Mouse (Mus musculus): ENCODE measurements around the gene Rac2.

The Rac2 gene

GRCm38 (mm10) chr15:78546060-78546459 is 26.5 kb downstream of the Rac2 start:
- DNase-seq (ENCODE audit: low spot score): no peak

GRCm38 (mm10) chr15:78544561-78545001 is 28.0 kb downstream of the Rac2 start, which contains the start of gene Sstr3:
Gene Sstr3, minus strand, starts transcription at chr15:78544685.
- DNase-seq (ENCODE audit: low spot score): no peak

GRCm38 (mm10) chr15:78544041-78544440 is 28.5 kb downstream of the Rac2 start:
- DNase-seq (ENCODE audit: low spot score): no peak

GRCm38 (mm10) chr15:78542767-78543303 is 29.7 kb downstream of the Rac2 start:
- DNase-seq (ENCODE audit: low spot score): no peak

- DNase-seq (ENCODE audit: low spot score): no peak
Observed at GRCm38 (mm10) chr15:78542098-78542766, 30.4 kb downstream of the Rac2 start.

GRCm38 (mm10) chr15:78541606-78542005 is 31.0 kb downstream of the Rac2 start:
- no peak for DNase-seq (ENCODE audit: low spot score)

GRCm38 (mm10) chr15:78541036-78541435 is 31.5 kb downstream of the Rac2 start:
- DNase-seq (ENCODE audit: low spot score): no peak

GRCm38 (mm10) chr15:78535723-78536421 is 36.7 kb downstream of the Rac2 start:
- DNase-seq (ENCODE audit: low spot score): no peak

- no peak for DNase-seq (ENCODE audit: low spot score)
Observed at GRCm38 (mm10) chr15:78533346-78533835, 39.2 kb downstream of the Rac2 start.

- DNase-seq (ENCODE audit: low spot score): no peak
Observed at GRCm38 (mm10) chr15:78532566-78533345, 39.8 kb downstream of the Rac2 start.

GRCm38 (mm10) chr15:78531901-78532469 is 40.6 kb downstream of the Rac2 start:
- DNase-seq (ENCODE audit: low spot score): peak; percentile 97

GRCm38 (mm10) chr15:78531451-78531720 is 41.2 kb downstream of the Rac2 start:
- DNase-seq (ENCODE audit: low spot score): no peak

- DNase-seq (ENCODE audit: low spot score): no peak
Observed at GRCm38 (mm10) chr15:78530671-78531450, 41.7 kb downstream of the Rac2 start, which contains the start of gene C1qtnf6. Gene C1qtnf6, minus strand, starts transcription at chr15:78531416.

- no peak for DNase-seq (ENCODE audit: low spot score)
Observed at GRCm38 (mm10) chr15:78530141-78530540, 42.4 kb downstream of the Rac2 start.

- peak; percentile 79 for DNase-seq (ENCODE audit: low spot score)
Observed at GRCm38 (mm10) chr15:78529428-78529990, 43.1 kb downstream of the Rac2 start.

- no peak for DNase-seq (ENCODE audit: low spot score)
Observed at GRCm38 (mm10) chr15:78528726-78529411, 43.7 kb downstream of the Rac2 start.

GRCm38 (mm10) chr15:78527973-78528372 is 44.6 kb downstream of the Rac2 start:
- DNase-seq (ENCODE audit: low spot score): no peak

GRCm38 (mm10) chr15:78524163-78524562 is 48.4 kb downstream of the Rac2 start:
- no peak for DNase-seq (ENCODE audit: low spot score)

GRCm38 (mm10) chr15:78521892-78522291 is 50.7 kb downstream of the Rac2 start:
- DNase-seq (ENCODE audit: low spot score): no peak

- DNase-seq (ENCODE audit: low spot score): no peak
Observed at GRCm38 (mm10) chr15:78521331-78521730, 51.3 kb downstream of the Rac2 start.
